Mouse (Mus musculus): Measurements from ENCODE around the gene Trub1.

DNA sequence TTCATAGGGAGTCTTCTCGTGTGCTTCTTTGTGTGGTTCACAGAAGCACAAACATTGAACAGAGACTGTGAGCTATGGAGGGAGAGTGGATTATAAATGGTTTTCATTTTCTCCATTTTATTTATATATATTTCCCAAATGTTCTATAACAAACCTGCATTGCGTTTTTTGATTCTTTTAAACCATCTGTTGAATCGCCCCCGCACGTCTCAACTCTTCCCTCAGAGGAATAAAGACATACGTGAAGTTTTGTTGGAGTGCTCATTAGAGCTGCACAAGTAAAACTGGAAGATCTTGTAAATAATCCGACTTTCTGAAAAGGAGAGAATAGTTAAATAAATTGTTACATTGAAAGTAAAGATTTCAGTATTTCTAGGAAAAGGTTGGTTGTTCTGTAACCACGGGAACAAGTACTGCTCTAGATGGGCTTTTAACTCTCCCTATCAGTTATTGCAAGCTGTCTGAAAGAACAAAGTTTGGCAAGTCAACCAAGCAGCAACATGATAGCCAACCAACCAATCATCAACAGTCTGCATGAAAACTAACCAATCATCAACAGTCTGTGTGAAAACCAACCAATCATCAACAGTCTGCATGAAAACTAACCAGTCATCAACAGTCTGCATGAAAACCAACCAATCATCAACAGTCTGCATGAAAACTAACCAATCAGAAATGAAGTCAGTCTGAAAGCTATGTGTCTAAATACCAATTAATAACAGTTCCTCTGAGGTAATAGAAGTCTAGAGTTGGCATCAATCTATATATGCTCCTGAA is 37.5 kb upstream of the Trub1 start:
- TF ChIP-seq MYOD1 (IDR thresholded peaks at IDR 0.05; ENCODE audit: control insufficient read depth, insufficient read length, low read depth) (no peak), CTCF (IDR thresholded peaks at IDR 0.05; ENCODE audit: control insufficient read depth, insufficient read depth, insufficient read length) (no peak), CEBPB (IDR thresholded peaks at IDR 0.05; ENCODE audit: low read depth) (no peak), USF1 (IDR thresholded peaks at IDR 0.05; ENCODE audit: low read depth) (no peak)
